Mouse (Mus musculus): ENCODE results near the gene Msantd4.
"Not testable (repeated sequence)": the region's sequence is repeated elsewhere in the genome, so short reads cannot be mapped to it uniquely, and the experiment has no call there.

DNA sequence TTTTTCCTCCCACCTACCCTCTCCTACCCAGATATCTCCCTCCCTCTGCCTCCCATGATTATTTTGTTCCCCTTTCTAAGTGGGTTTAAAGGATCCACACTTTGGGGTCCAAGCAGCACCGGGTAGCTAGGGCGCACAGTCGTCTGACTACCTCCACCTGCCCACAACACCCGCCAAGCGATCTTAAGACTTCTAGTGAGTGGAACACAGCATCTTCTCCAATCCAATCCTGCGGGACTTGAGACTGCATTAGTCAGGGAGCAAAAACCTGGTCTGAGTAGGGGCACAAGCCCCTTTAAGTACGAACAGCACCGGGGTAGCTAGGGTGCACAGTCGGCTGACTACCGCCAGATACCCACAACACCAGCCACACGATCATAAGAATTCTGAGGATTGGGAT is 24.4 kb downstream of the Msantd4 start:
- not testable (repeated sequence) for TF ChIP-seq POLR2A (IDR thresholded peaks at IDR 0.05; ENCODE audit: low read depth, low read length); CTCF (IDR thresholded peaks at IDR 0.05; ENCODE audit: borderline replicate concordance, insufficient read depth, low read length)

All from embryonic fibroblast, embryonic 13.5 days (primary cell).